Mouse (Mus musculus) midbrain, embryonic 16.5 days (tissue): ENCODE results near the gene Tm9sf3. TPM values are rescaled to one million over a fixed set of nuclear protein-coding genes. Genes with fewer than 3 reads are reported as not detected.

Experiments
- ATAC-seq: fragments of 200-750 bp; cut with Nextera tagmentation; 2 replicates; pipeline ENCODE4 v1.8.0; 2017; ENCODE audit warnings: moderate TSS enrichment
- H3K27ac ChIP-seq: fragments of 300-500 bp; sonication (generic); 2 replicates; pipeline ENCODE4 v1.5.1; 2014; ENCODE audit warnings: mild to moderate bottlenecking, low read length, mixed read lengths
- H3K27me3 ChIP-seq: fragments of 300-500 bp; sonication (generic); 2 replicates; pipeline ENCODE4 v1.6.1; 2014; ENCODE audit warnings: low read depth, low read length, mixed read lengths; ENCODE audit not compliant: control insufficient read depth, insufficient read depth
- H3K36me3 ChIP-seq: fragments of 300-500 bp; sonication (generic); 2 replicates; pipeline ENCODE4 v1.6.1; 2014; ENCODE audit warnings: mild to moderate bottlenecking, low read length, moderate library complexity, mixed read lengths; ENCODE audit not compliant: control insufficient read depth, insufficient read depth
- H3K4me1 ChIP-seq: fragments of 300-500 bp; sonication (generic); 2 replicates; pipeline ENCODE4 v1.6.1; 2014; ENCODE audit warnings: mild to moderate bottlenecking, low read length, mixed read lengths; ENCODE audit not compliant: control insufficient read depth, insufficient read depth
- H3K4me2 ChIP-seq: fragments of 300-500 bp; sonication (generic); 2 replicates; pipeline ENCODE4 v1.6.1; 2014; ENCODE audit warnings: mild to moderate bottlenecking, low read length, mixed read lengths
- H3K4me3 ChIP-seq: fragments of 300-500 bp; sonication (generic); 2 replicates; pipeline ENCODE4 v1.5.1; 2014; ENCODE audit warnings: low read depth, mild to moderate bottlenecking, low read length, moderate library complexity, mixed read lengths
- H3K9ac ChIP-seq: fragments of 300-500 bp; sonication (generic); 2 replicates; pipeline ENCODE4 v1.6.1; 2014; ENCODE audit warnings: low read depth, low read length, mixed read lengths
- H3K9me3 ChIP-seq: fragments of 300-500 bp; sonication (generic); replicated peaks from 2 replicates; pipeline ENCODE4 v1.6.1; 2014; ENCODE audit warnings: mild to moderate bottlenecking, low read length, mixed read lengths; ENCODE audit not compliant: control insufficient read depth, poor library complexity, severe bottlenecking
- WGBS: fragments of 180-500 bp; shearing (Covaris S2); extraction: QIAGEN DNeasy Blood & Tissue Kit; methylation state at CpG from one replicate; pipeline ENCODE4 v1.1.7; 2014; 5-methylcytosine and 5-hydroxymethylcytosine counted together
- polyA plus RNA-seq: library from polyadenylated mRNA; unstranded; fragments of >200 nt; fragmentation: Nextera tagmentation; extraction: Ambion mirVana; gene quantifications from 2 replicates; pipeline ENCODE4 v1.2.1, GENCODE M21; 2015

Gene Tm9sf3
- polyA plus RNA-seq, 1 experiment from 2014 or later = 83.7 TPM

DNA sequence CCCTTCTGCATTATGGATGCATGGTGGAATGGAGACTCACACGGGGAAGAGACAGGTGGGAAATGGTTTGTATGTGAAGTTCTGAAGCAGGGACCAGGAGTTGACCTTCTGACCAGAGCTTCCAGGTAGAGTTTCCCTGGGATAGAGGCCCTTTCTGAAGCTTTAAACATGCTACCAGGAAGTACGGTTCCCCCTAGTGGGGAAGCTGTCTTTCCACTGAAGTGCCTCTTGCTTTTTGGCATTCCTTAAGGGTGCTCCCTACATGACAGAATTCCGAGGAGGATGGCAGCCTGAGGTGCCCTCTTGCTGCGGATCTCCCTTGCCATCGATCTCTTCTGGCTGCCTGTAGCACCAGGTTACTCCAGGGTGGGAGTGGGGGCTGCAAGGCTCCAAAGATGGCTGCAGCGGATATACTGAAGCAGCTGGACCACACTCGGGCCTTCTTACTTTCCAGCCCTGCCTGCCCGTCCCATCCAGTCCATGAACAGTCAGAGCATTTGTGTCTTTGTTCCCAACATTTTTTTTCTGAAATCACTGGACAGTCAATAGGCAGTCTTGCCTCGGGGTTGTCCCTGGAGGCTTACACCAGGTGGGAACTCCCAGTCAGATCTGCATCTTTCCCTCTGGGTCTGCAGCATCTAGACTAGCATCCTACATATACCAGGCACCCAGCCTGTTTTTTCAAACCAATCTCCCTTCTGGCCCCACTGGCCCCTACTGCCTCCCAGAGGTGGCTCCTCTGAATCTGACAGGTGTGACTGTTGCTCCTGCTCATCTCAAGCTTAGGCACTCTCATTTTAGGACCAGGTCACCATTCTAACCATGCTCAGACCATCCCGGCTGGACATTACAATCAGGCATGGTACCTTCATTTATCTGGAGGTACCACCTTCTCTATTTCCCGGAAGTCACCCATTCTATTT, 59.4 kb downstream of the Tm9sf3 start:
- H3K4me1 ChIP-seq = peaks cover 17% of the 10 kb centered on the region
- peaks cover 32% of the 10 kb centered on the region for H3K27me3 ChIP-seq
- H3K9ac ChIP-seq = no peak overlapping the region
- H3K36me3 ChIP-seq = no peaks in the 10 kb centered on the region
- ATAC-seq = no peak
- 66% methylated on average over 11 of the region's 11 CpGs for WGBS
- H3K9me3 ChIP-seq = no peaks in the 10 kb centered on the region
- no peak overlapping the region for H3K27ac ChIP-seq
- no peak overlapping the region for H3K4me2 ChIP-seq
- no peak overlapping the region for H3K4me3 ChIP-seq

DNA sequence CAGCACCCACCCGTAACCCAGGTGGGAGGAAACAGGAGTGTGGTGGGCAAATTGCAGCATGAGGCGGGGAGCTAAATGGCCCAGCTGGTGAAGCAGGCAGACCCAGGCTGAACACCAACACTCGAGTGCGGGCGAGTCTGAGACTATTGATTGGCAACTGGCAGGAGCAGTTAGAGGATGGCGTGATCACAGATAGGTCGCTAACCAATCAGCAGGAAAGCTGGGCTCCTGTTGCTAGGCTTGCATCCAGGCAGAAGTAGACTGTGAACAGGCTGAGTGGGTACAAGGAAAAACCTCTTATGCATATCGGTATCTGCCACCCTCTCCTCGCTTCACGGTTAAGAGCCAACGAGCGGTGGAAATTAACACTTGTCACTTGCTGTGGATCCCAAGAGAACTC, 66.2 kb downstream of the Tm9sf3 start:
- no peak overlapping the region for H3K27ac ChIP-seq
- no peak overlapping the region for H3K4me3 ChIP-seq
- WGBS = 79% methylated on average over 12 of the region's 12 CpGs
- no peaks in the 10 kb centered on the region for H3K4me1 ChIP-seq
- no peak overlapping the region for H3K4me2 ChIP-seq
- H3K9ac ChIP-seq = no peak overlapping the region
- peaks cover 5% of the 10 kb centered on the region; the same call in 1 of the 2 replicates for H3K27me3 ChIP-seq
- no peak for ATAC-seq
- no peaks in the 10 kb centered on the region for H3K9me3 ChIP-seq
- H3K36me3 ChIP-seq = no peaks in the 10 kb centered on the region

GRCm38 (mm10) chr19:41193379-41193778, 70.4 kb downstream of the Tm9sf3 start:
- H3K9me3 ChIP-seq = no peaks in the 10 kb centered on the region
- H3K4me2 ChIP-seq = no peak overlapping the region
- no peak overlapping the region for H3K9ac ChIP-seq
- H3K4me3 ChIP-seq = no peak overlapping the region
- no peaks in the 10 kb centered on the region for H3K36me3 ChIP-seq
- no peak overlapping the region for H3K27ac ChIP-seq
- WGBS = 70% methylated on average over 1 of the region's 1 CpGs
- no peaks in the 10 kb centered on the region for H3K4me1 ChIP-seq
- no peak for ATAC-seq
- peaks cover 16% of the 10 kb centered on the region for H3K27me3 ChIP-seq

- WGBS = 82% methylated on average over 4 of the region's 4 CpGs
- H3K9me3 ChIP-seq = no peaks in the 10 kb centered on the region
- H3K36me3 ChIP-seq = no peaks in the 10 kb centered on the region
- no peak overlapping the region for H3K4me3 ChIP-seq
- H3K27ac ChIP-seq = no peak overlapping the region
- no peaks in the 10 kb centered on the region for H3K4me1 ChIP-seq
- H3K4me2 ChIP-seq = no peak overlapping the region
- H3K27me3 ChIP-seq = peaks cover 17% of the 10 kb centered on the region
- H3K9ac ChIP-seq = no peak overlapping the region
- no peak for ATAC-seq
Measured at GRCm38 (mm10) chr19:41192953-41193352, 70.8 kb downstream of the Tm9sf3 start.

DNA sequence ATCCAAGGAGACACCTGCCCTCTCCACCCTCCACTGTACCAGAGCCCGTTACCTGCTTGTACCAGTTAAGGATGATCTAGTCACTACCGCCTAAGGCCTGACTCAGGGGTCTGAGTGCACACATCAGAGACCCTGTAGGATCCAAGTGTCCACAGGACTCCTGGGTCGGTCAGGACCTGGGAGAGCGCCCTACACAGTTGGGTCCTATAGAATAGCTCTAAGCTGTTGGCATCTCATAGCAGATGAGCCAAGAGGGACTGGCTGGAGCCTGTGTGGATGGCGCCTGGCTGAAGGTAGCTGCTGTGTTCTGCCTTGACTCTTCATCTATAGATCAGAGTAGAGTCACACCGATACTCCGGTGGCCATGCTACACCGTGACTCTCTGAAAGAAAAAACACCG, 72.1 kb downstream of the Tm9sf3 start:
- 0 out of 2 replicates have a peak, but pooled peaks have one; percentile 21 for ATAC-seq
- Histone ChIP-seq H3K9me3 (no peaks in the 10 kb centered on the region), H3K4me1 (no peaks in the 10 kb centered on the region), H3K27me3 (peaks cover 18% of the 10 kb centered on the region), H3K9ac (no peak overlapping the region), H3K27ac (no peak overlapping the region), H3K4me2 (no peak overlapping the region), H3K36me3 (no peaks in the 10 kb centered on the region), H3K4me3 (no peak overlapping the region)
- WGBS = 75% methylated on average over 9 of the region's 9 CpGs

DNA sequence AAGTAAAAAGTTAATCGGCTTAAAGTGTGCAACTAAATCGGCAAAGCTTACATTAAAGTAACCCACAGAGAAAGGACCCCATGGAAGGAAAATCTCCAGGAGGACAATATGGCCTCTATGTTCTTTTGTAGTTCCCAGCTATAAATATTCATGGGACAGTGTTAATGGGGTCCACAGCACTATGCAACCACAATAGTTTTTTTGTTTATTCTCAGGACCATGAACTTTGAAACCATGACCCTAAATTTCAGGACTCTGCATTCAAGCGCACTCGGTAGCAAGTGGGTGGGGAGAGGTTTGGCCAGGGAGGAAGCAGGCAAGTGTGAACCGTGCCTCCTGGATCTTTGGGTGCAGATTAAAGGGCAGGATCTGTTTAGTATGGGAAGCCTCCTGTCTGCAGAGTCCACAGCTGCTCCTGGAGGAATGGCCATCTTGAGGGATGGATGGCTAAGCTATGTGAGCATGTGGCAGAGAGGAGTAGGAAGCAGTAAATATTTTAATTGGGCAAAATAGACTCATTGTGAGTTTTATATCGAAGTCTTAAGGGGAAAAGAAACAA, 72.8 kb downstream of the Tm9sf3 start:
- ATAC-seq = peak; percentile 56
- Histone ChIP-seq H3K4me2 (no peak overlapping the region), H3K9ac (no peak overlapping the region), H3K9me3 (no peaks in the 10 kb centered on the region), H3K27ac (no peak overlapping the region), H3K4me1 (no peaks in the 10 kb centered on the region), H3K27me3 (peaks cover 18% of the 10 kb centered on the region), H3K4me3 (no peak overlapping the region), H3K36me3 (no peaks in the 10 kb centered on the region)
- WGBS = 18% methylated on average over 6 of the region's 6 CpGs

- H3K9me3 ChIP-seq = no peaks in the 10 kb centered on the region
- peak; percentile 82 for ATAC-seq
- H3K4me3 ChIP-seq = no peak overlapping the region
- H3K4me1 ChIP-seq = peaks cover 11% of the 10 kb centered on the region
- no peak overlapping the region for H3K27ac ChIP-seq
- no peaks in the 10 kb centered on the region for H3K36me3 ChIP-seq
- H3K27me3 ChIP-seq = peaks cover 56% of the 10 kb centered on the region
- no peak overlapping the region for H3K4me2 ChIP-seq
- H3K9ac ChIP-seq = no peak overlapping the region
- 16% methylated on average over 6 of the region's 6 CpGs for WGBS
Measured at GRCm38 (mm10) chr19:41177331-41177730, 86.5 kb downstream of the Tm9sf3 start.

- peaks cover 11% of the 10 kb centered on the region for H3K4me1 ChIP-seq
- no peak overlapping the region for H3K27ac ChIP-seq
- 11% methylated on average over 2 of the region's 2 CpGs for WGBS
- H3K27me3 ChIP-seq = peaks cover 53% of the 10 kb centered on the region
- no peak for ATAC-seq
- H3K4me2 ChIP-seq = no peak overlapping the region
- H3K36me3 ChIP-seq = no peaks in the 10 kb centered on the region
- no peak overlapping the region for H3K4me3 ChIP-seq
- no peak overlapping the region for H3K9ac ChIP-seq
- H3K9me3 ChIP-seq = no peaks in the 10 kb centered on the region
Measured at GRCm38 (mm10) chr19:41176881-41177280, 86.9 kb downstream of the Tm9sf3 start.

DNA sequence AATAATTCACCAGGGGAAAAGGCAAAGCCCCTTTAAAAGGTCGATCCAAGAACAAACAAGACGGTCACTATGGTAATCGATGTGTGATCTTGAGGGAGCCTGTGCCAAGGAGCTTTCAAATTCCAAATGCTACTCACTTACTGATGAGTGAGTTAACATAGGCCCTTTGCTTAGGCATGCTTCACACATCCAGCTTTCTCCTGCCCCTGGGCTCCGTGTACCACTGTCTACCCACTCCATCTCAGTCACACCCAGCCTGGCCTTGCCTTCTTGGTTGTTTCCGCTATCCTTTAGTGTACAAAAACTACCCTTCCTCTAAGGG, 97.9 kb downstream of the Tm9sf3 start:
- WGBS = 49% methylated on average over 5 of the region's 5 CpGs

More for the DNA sequence above, 97.9 kb downstream of the Tm9sf3 start:
- Histone ChIP-seq H3K36me3 (no peaks in the 10 kb centered on the region), H3K9ac (no peak overlapping the region), H3K4me3 (no peak overlapping the region), H3K4me1 (peaks cover 9% of the 10 kb centered on the region; the same call in 1 of the 2 replicates), H3K9me3 (no peaks in the 10 kb centered on the region), H3K27ac (no peak overlapping the region; the same call in 1 of the 2 replicates), H3K27me3 (peaks cover 14% of the 10 kb centered on the region), H3K4me2 (no peak overlapping the region)
- no peak for ATAC-seq
